Mouse (Mus musculus) left cerebral cortex, adult 8-10 months (tissue): Measurements from ENCODE around the gene Gpr61. TPM values are rescaled to one million over a fixed set of nuclear protein-coding genes. Genes with fewer than 3 reads are reported as not detected.

Experiments
- DNase-seq, 2 experiments: peaks; one replicate each; pipeline ENCODE4 v3.0.0; 2022; ENCODE audit warnings: low spot score in 2 of 2
- total RNA-seq, 4 experiments: library from RNA; stranded (reverse); gene quantifications; 2 replicates each; pipeline ENCODE4 v1.2.4; 2022

The Gpr61 gene
- total RNA-seq, 4 experiments from 2014 or later = 15.0 to 20.1 (median 18.2) TPM

- no peak for DNase-seq
Observed at GRCm38 (mm10) chr3:108131216-108131615, 23.5 kb downstream of the Gpr61 start.

- DNase-seq = no peak
Observed at GRCm38 (mm10) chr3:108129804-108130203, 24.9 kb downstream of the Gpr61 start.

GRCm38 (mm10) chr3:108129367-108129766 is 25.3 kb downstream of the Gpr61 start:
- DNase-seq = no peak

GRCm38 (mm10) chr3:108128520-108128919 is 26.2 kb downstream of the Gpr61 start:
- no peak for DNase-seq

- DNase-seq = no peak
Observed at GRCm38 (mm10) chr3:108126327-108126726, 28.4 kb downstream of the Gpr61 start.

- no peak for DNase-seq
Observed at GRCm38 (mm10) chr3:108124131-108124530, 30.6 kb downstream of the Gpr61 start.

GRCm38 (mm10) chr3:108123242-108123641 is 31.4 kb downstream of the Gpr61 start:
- no peak for DNase-seq

- DNase-seq = no peak
Observed at GRCm38 (mm10) chr3:108121101-108121500, 33.6 kb downstream of the Gpr61 start.

GRCm38 (mm10) chr3:108117465-108117864 is 37.2 kb downstream of the Gpr61 start:
- no peak for DNase-seq

GRCm38 (mm10) chr3:108113591-108114289 is 40.9 kb downstream of the Gpr61 start:
- no peak for DNase-seq

GRCm38 (mm10) chr3:108112666-108113065 is 42.0 kb downstream of the Gpr61 start:
- no peak for DNase-seq

GRCm38 (mm10) chr3:108112246-108112645 is 42.4 kb downstream of the Gpr61 start:
- no peak for DNase-seq

GRCm38 (mm10) chr3:108111320-108111719 is 43.4 kb downstream of the Gpr61 start:
- DNase-seq = no peak

- no peak for DNase-seq
Observed at GRCm38 (mm10) chr3:108105281-108105680, 49.4 kb downstream of the Gpr61 start.

GRCm38 (mm10) chr3:108102075-108102474 is 52.6 kb downstream of the Gpr61 start:
- no peak for DNase-seq

GRCm38 (mm10) chr3:108101594-108101993 is 53.1 kb downstream of the Gpr61 start:
- DNase-seq = no peak

Other genes starting within 250 kb of the Gpr61 start
- 100 to 1,000 TPM in 3 of 4 experiments, 10 to 100 TPM in 1; 88.2 to 109 (median 101) TPM for gene Gstm7, start 223.1 kb downstream of the Gpr61 start, total RNA-seq
- 1 to 10 TPM; 6.2 to 8.4 (median 7.2) TPM for gene Gstm6, start 211.1 kb downstream of the Gpr61 start, total RNA-seq
- not detected for gene Gstm3, start 185.6 kb downstream of the Gpr61 start, total RNA-seq
- 1 to 10 TPM; 3.6 to 6.5 (median 5.5) TPM for gene Gstm2, start 168.4 kb downstream of the Gpr61 start, total RNA-seq
- 100 to 1,000 TPM; 275 to 318 (median 312) TPM for gene Gstm1, start 136.9 kb downstream of the Gpr61 start, total RNA-seq
- gene Gstm4, start 110.0 kb downstream of the Gpr61 start, total RNA-seq = 10 to 100 TPM in 3 of 4 experiments, 1 to 10 TPM in 1; 10.0 to 12.6 (median 11.2) TPM
- gene Ampd2, start 68.2 kb downstream of the Gpr61 start, total RNA-seq = 10 to 100 TPM; 56.4 to 61.4 (median 58.1) TPM
- under 1 TPM in 2 of 4 experiments, not detected in 2; 0.21 to 0.46 TPM for gene Gnat2, start 62.1 kb downstream of the Gpr61 start, total RNA-seq
- gene Gnai3, start 8.7 kb downstream of the Gpr61 start, total RNA-seq = 10 to 100 TPM; 25.0 to 28.1 (median 25.9) TPM
- 10 to 100 TPM; 68.5 to 81.5 (median 72.9) TPM for gene Amigo1, start 31.5 kb upstream of the Gpr61 start, total RNA-seq
- gene Cyb561d1, start 46.3 kb upstream of the Gpr61 start, total RNA-seq = 10 to 100 TPM; 17.8 to 19.6 (median 18.2) TPM
- 10 to 100 TPM; 21.3 to 28.4 (median 25.4) TPM for gene Atxn7l2, start 56.1 kb upstream of the Gpr61 start, total RNA-seq
- gene Sypl2, start 71.8 kb upstream of the Gpr61 start, total RNA-seq = 1 to 10 TPM; 1.5 to 2.2 (median 1.8) TPM
- 10 to 100 TPM; 73.0 to 80.5 (median 79.0) TPM for gene Psma5, start 102.0 kb upstream of the Gpr61 start, total RNA-seq
- gene Sort1, start 129.2 kb upstream of the Gpr61 start, total RNA-seq = 100 to 1,000 TPM; 273 to 299 (median 284) TPM
- gene Mybphl, start 210.0 kb upstream of the Gpr61 start, total RNA-seq = not detected
- gene Psrc1, start 229.0 kb upstream of the Gpr61 start, total RNA-seq = 10 to 100 TPM; 11.1 to 13.8 (median 11.7) TPM